Mouse (Mus musculus): ENCODE measurements around the gene Tdrkh. TPM values are rescaled to one million over a fixed set of nuclear protein-coding genes. Genes with fewer than 3 reads are reported as not detected.

The Tdrkh gene
- total RNA-seq, 2 experiments from 2014 or later, result 4.5 to 6.1 TPM

DNA sequence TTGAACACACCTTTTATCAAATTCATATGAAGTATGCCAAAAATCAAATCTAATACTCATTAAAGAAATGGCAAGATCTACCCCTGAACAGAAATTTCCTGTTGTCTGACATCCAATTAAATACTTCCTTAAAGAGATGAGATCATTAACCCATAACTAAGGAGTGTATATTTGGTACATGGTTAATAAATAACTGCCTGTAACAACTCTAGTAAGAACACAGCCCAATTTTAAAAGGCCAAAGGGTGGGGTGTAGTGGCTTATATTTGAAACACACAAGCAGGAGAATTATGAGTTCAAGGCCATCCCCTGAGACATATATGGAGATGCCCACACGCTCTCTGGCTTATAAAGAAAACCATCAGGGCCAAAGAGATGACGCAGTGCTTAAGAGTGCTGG, 36.3 kb downstream of the Tdrkh start:
- ATAC-seq (replicated peaks; ENCODE audit: poor library complexity, severe bottlenecking), result no peak

DNA sequence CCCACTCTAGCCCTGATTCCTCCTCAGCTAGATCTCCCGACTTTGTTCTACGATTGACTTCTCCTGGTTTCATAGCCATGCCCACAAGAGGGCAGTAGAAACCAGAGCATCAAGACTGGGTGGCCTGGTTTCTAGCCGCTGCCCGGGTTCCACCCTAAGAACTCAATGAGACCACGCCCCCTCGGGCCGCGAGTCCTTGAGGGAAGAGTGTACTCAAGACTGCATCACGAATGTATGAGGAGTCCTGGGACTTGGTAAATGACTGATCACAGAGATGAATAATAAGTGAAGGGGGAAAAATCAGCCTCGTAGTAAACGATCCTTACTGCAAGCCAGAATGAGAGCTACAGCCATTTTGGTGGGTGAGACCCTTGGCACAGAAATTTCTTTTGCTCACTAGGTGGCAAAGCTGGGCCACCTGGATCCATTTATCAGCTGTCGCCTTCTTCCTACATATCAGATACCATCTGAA, 43.5 kb downstream of the Tdrkh start:
- ATAC-seq (replicated peaks; ENCODE audit: poor library complexity, severe bottlenecking), result peak; percentile 98

GRCm38 (mm10) chr3:94457055-94457454, 44.0 kb downstream of the Tdrkh start:
- ATAC-seq (replicated peaks; ENCODE audit: poor library complexity, severe bottlenecking), result no peak

GRCm38 (mm10) chr3:94459834-94460233, 46.8 kb downstream of the Tdrkh start:
- ATAC-seq (replicated peaks; ENCODE audit: poor library complexity, severe bottlenecking), result no peak

DNA sequence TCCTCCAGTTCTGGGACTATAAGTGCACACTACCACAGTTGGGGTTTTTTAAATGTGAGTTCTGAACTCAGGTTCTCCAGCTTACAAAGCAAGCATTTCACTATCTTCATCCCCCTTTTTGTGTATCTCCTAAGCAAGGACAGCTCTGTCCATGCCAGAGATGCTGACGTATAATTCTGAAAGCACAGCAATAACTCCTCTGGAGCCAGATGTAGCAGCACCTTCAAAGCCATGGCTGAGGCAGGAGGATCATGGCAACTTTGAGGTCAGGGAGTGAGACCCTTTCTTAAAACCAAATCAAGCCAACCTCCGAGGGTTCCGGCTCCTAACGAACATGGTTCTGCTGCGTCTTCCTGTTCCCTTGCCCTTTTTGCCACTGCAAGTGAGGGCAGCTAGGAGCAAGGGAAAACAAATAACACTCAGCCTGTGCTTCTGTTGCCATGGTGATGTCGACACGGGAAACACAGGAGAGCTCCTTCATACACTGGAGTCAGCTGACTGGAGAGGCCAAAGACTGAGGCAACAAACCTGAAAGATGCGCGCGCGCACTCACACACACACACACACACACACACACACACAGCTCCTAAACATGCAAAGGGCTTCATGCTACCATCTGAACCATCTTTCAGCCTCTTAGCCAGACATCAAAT, 51.0 kb downstream of the Tdrkh start:
- no peak for ATAC-seq (replicated peaks; ENCODE audit: poor library complexity, severe bottlenecking)

DNA sequence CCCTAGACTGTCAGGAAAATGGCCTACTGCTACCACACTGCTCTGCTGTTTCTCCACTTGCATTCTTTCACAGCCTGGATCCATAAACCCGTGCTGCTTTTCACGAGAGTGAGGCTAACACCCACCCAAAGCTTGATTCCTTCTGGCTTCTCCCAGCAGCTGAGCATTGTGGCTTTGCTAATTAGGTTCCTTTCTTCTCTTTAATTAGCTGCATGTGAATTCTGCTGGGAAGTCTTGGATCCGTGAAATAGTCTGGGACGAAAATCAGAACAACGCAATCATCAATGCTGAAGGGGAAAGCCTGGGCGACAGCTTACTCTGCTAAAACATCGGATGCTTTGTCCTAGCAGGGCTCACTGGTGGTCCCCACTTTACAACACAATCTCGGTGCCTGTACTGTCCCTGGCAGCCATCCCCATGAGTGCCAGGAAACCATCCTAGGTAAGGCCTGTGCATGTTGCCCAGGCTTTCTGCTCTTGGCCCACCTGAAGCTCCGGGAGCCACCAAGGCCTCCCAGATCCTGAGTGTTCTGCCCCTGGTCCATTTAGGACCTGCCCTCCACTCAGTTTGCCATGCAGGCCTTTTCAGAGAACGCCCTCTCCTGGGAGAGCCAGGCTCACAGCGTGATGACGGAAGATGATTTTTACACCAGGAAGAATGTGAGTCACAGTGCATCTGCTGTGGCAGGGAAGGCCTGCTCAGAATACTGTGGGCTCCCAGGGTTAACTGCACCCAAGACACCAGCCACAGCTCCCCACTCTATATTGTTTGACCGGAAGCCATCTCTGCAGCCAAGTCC, 52.8 kb downstream of the Tdrkh start:
- ATAC-seq (replicated peaks; ENCODE audit: poor library complexity, severe bottlenecking), result no peak

- ATAC-seq (replicated peaks; ENCODE audit: poor library complexity, severe bottlenecking), result peak; percentile 48; the same call in 1 of the 2 replicates
These were observed 55.9 kb downstream of the Tdrkh start for GRCm38 (mm10) chr3:94468931-94469330.

- ATAC-seq (replicated peaks; ENCODE audit: poor library complexity, severe bottlenecking), result no peak
These were observed 59.5 kb downstream of the Tdrkh start for GRCm38 (mm10) chr3:94472447-94473114.

DNA sequence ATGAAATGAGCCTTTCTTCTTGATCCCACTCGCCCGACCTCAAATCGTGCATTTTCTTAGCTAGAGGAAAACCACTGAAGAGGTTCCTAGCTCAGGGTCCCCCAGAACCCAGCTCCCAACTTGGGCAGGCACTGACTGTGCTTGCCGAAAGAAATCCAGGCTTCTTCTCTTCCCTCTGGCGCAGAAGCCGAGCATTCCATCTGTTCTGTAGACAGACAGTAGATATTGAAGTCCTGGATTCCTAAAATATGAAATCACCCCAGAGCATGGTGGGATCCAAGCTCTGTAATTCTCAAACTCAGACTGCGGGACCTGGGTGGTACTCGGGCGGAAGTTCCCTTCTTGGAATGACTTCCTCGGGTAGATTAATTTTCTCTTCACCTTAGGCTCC, 60.0 kb downstream of the Tdrkh start:
- no peak for ATAC-seq (replicated peaks; ENCODE audit: poor library complexity, severe bottlenecking)

- no peak for ATAC-seq (replicated peaks; ENCODE audit: poor library complexity, severe bottlenecking)
These were observed 60.6 kb downstream of the Tdrkh start for GRCm38 (mm10) chr3:94473567-94474232.

DNA sequence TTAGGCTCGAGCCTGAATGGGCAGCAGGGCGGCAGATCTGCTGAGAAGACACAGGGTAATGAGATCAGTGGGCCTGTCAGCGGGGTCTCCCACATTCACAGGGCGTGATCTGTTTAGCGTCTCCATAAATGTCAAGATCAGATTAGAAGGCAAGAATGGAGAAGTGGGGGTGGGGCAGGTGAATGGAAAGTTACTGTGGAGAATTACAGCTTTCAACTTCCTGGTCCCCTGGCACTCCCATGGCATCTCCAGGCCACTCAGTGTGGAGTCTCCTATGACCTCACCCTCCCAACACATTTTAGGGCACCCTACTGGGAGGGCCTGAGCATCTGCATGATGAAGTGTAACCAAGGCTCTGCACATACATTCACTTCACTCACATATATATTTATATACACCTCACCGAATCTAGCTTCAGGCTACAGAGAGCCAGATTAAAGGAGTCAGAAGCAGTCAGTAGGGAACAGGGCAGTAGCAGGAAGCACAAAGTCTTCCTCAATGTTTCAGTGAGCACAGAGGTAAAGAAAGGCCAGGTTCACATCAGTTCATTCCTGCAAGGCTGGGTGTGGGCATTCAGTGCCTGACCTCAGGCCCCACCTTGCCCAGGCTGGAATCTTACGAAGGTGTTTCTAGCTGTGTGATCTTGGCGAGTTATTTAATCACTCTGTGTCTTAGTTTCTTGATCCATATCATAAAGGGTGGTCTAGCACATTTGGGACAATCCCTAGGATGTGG, 63.4 kb downstream of the Tdrkh start:
- ATAC-seq (replicated peaks; ENCODE audit: poor library complexity, severe bottlenecking), result no peak

- no peak for ATAC-seq (replicated peaks; ENCODE audit: poor library complexity, severe bottlenecking)
These were observed 64.4 kb downstream of the Tdrkh start for GRCm38 (mm10) chr3:94477444-94477843.

DNA sequence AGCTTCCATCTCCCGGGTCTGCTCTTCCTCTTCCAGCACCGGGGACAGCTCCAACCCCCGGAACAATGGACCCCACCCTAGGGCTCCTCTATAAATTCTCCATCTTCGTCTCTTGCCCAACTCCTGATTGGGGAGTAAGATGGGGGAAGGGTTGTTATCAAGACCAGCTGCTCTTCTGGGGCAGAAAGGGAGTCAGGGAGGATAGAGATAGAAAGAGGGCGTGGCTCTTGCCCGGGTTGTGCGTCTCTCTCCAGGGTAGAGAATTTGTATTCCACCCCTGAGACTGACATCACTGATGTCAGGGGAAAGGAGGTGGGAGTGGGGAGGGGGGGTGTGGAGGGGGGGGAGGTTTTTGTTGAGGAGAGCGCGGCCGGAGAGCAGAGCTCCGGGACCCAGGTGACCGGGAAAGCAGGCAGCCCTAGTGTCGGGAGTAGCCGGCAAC, 64.9 kb downstream of the Tdrkh start, which contains the start of gene Celf3:
Gene Celf3, plus strand, starts transcription at position 315 of the 442 bp plus-strand sequence.
- peak; percentile 48 for ATAC-seq (replicated peaks; ENCODE audit: poor library complexity, severe bottlenecking)

- no peak for ATAC-seq (replicated peaks; ENCODE audit: poor library complexity, severe bottlenecking)
These were observed 65.6 kb downstream of the Tdrkh start for GRCm38 (mm10) chr3:94478591-94479169.

- ATAC-seq (replicated peaks; ENCODE audit: poor library complexity, severe bottlenecking), result peak; percentile 26
These were observed 66.5 kb downstream of the Tdrkh start for GRCm38 (mm10) chr3:94479564-94479963.

DNA sequence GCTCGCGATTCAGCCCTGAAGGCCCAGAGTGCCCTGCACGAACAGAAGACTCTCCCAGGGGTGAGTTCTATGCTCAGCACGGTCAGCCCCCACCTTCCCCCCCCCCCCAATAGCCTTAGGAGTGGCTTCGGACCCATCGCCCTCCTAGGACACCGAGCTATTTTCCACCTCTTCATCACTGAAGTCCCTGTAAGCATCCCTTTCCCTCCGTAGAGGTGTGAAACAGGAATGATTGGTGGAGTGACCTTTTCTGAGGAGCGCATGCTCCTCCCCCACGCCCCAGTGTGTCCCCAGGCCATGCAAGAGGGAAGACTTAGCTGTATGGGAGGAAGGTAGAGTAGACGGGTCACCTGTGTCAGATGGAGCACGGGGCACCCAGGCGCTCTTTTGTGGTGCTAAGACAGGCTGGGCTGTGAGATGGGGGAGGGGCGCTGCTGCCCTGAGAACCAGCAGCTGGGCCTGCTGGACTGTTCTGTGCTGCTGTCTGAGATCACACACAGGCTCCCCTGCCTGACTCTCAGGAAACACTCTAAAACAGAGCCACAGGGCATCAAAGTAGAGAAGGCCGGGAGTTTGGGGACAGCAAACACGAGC, 67.3 kb downstream of the Tdrkh start, which contains the start of gene Riiad1:
Gene Riiad1, minus strand, starts transcription at position 51 of the 594 bp plus-strand sequence.
- no peak for ATAC-seq (replicated peaks; ENCODE audit: poor library complexity, severe bottlenecking)

DNA sequence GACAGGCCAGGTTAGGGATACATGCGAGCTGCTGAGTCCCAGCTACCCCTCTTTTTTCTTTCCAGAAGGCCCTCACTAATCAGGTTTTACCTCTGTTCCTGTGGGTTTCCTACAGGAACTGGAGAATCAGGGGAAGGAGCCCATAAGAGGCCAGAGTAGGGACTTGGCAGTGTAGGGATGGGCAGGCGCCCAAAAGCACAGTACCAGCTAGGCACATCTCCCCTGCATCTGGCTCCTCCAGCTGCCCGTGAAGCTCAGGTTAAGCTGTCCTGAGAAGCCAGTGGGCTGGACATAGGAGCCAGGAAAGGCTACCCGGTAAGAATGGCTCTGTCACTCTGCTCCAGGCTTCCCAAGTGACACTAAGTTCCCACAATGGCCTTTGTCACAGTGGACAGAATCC, 68.4 kb downstream of the Tdrkh start:
- no peak for ATAC-seq (replicated peaks; ENCODE audit: poor library complexity, severe bottlenecking)

GRCm38 (mm10) chr3:94482764-94483385, 69.8 kb downstream of the Tdrkh start:
- ATAC-seq (replicated peaks; ENCODE audit: poor library complexity, severe bottlenecking), result peak; percentile 80
